Mouse (Mus musculus): Measurements from ENCODE around the gene Gm45140. TPM values are rescaled to one million over a fixed set of nuclear protein-coding genes. Genes with fewer than 3 reads are reported as not detected.

The Gm45140 gene
- polyA plus RNA-seq, 1 experiment from 2014 or later = 2.8 TPM

DNA sequence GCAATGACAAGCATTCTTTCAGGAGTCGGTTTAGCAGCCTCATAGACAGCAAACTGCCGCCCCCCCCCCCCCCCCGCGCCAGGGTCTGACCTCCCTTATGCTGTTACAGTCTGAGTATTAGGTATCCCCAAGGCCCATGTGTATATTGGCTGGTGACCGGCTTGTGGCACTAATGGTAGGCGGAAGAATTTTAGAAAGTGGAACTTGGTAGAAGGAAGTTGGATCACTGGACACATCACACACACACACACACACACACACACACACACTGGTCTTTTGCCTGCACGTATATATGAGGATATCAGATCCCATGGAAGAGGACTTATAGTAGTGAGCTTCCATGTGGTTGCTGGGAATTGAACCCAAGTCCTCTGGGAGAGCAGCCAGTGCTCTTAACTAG, 33.1 kb downstream of the Gm45140 start:
- Histone ChIP-seq H3K4me2 (replicated peaks; ENCODE audit: low read depth, low read length) (no peak overlapping the region), H3K4me3 (ENCODE audit: low read depth, low read length) (no peak overlapping the region), H3K27ac (ENCODE audit: low read length) (no peak overlapping the region), H3K36me3 (ENCODE audit: control insufficient read depth, insufficient read depth, low read length) (no peaks in the 10 kb centered on the region), H3K4me1 (ENCODE audit: control insufficient read depth, insufficient read depth, low read length) (0 out of 2 replicates have a peak, but pooled peaks cover 2% of the 10 kb centered on the region), H3K9ac (replicated peaks; ENCODE audit: low read depth, low read length) (no peak overlapping the region), H3K9me3 (ENCODE audit: control insufficient read depth, low read depth, low read length) (no peaks in the 10 kb centered on the region), H3K27me3 (ENCODE audit: control insufficient read depth, insufficient read depth, low read length) (no peaks in the 10 kb centered on the region)
- 85% methylated on average over 7 of the region's 7 CpGs for WGBS
- no peak for ATAC-seq (ENCODE audit: insufficient number of reproducible peaks, insufficient read depth, low FRiP score, low read depth)

DNA sequence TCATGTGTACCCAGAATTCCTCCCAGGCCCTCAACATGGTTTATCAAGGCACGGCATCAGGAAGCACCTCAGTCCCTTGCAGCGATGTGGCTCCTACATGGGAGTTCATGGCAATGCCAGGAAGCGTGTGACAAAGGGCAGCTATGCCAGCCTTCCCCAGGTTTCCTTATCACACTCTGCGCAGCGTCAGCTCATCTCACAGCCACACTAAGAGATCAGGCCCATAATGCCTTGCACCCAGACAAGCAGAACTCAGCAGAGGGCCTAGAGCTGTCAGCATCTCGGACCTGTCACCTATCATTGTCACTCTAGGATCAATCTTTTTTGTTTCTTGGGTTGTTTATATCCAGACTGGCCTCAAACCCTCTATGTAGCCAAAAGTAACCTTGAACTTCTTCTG, 36.0 kb downstream of the Gm45140 start:
- no peaks in the 10 kb centered on the region for H3K36me3 ChIP-seq (ENCODE audit: control insufficient read depth, insufficient read depth, low read length)
- no peaks in the 10 kb centered on the region for H3K27me3 ChIP-seq (ENCODE audit: control insufficient read depth, insufficient read depth, low read length)
- no peak overlapping the region for H3K27ac ChIP-seq (ENCODE audit: low read length)
- H3K4me2 ChIP-seq (replicated peaks; ENCODE audit: low read depth, low read length) = no peak overlapping the region
- H3K9me3 ChIP-seq (ENCODE audit: control insufficient read depth, low read depth, low read length) = no peaks in the 10 kb centered on the region
- H3K4me1 ChIP-seq (ENCODE audit: control insufficient read depth, insufficient read depth, low read length) = 0 out of 2 replicates have a peak, but pooled peaks cover 3% of the 10 kb centered on the region
- no peak for ATAC-seq (ENCODE audit: insufficient number of reproducible peaks, insufficient read depth, low FRiP score, low read depth)
- no peak overlapping the region for H3K4me3 ChIP-seq (ENCODE audit: low read depth, low read length)
- no peak overlapping the region for H3K9ac ChIP-seq (replicated peaks; ENCODE audit: low read depth, low read length)
- 88% methylated on average over 6 of the region's 6 CpGs for WGBS

GRCm38 (mm10) chr6:87797321-87797720, 38.3 kb downstream of the Gm45140 start:
- Histone ChIP-seq H3K27ac (ENCODE audit: low read length) (no peak overlapping the region), H3K27me3 (ENCODE audit: control insufficient read depth, insufficient read depth, low read length) (no peaks in the 10 kb centered on the region), H3K9me3 (ENCODE audit: control insufficient read depth, low read depth, low read length) (no peaks in the 10 kb centered on the region), H3K4me1 (ENCODE audit: control insufficient read depth, insufficient read depth, low read length) (0 out of 2 replicates have a peak, but pooled peaks cover 3% of the 10 kb centered on the region), H3K36me3 (ENCODE audit: control insufficient read depth, insufficient read depth, low read length) (peaks cover under 1% of the 10 kb centered on the region), H3K4me2 (replicated peaks; ENCODE audit: low read depth, low read length) (no peak overlapping the region), H3K9ac (replicated peaks; ENCODE audit: low read depth, low read length) (no peak overlapping the region), H3K4me3 (ENCODE audit: low read depth, low read length) (no peak overlapping the region)
- no peak for ATAC-seq (ENCODE audit: insufficient number of reproducible peaks, insufficient read depth, low FRiP score, low read depth)
- 40% methylated on average over 2 of the region's 2 CpGs for WGBS

DNA sequence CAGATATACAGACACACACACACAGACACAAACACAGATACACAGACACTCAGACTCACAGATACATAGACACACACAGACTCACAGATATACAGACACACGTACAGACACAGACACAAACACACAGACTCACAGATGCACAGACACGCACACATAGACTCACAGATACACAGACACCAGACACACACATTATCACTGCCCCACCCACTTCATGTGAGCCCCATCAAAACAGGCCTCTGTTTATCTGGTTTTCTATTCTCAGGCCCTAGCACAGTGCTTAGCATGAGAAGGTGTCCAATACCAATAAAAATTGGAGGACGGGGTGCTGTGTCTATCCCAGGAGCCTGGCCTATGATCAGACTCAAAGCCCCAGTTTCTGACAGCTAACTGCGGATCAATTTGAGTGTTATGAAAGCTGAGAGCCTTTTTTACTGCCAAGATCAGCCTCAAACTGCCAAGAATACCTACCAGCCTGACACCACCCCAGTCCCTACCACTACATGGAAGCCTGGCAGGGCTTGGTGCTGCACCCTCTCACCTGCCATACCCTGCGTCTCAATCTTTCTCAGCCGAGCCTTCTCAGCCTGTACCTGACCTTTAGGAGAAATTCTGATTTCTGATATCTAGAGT, 39.2 kb downstream of the Gm45140 start:
- Histone ChIP-seq H3K36me3 (ENCODE audit: control insufficient read depth, insufficient read depth, low read length) (peaks cover 6% of the 10 kb centered on the region), H3K27ac (ENCODE audit: low read length) (no peak overlapping the region), H3K4me2 (replicated peaks; ENCODE audit: low read depth, low read length) (no peak overlapping the region), H3K4me3 (ENCODE audit: low read depth, low read length) (no peak overlapping the region), H3K9me3 (ENCODE audit: control insufficient read depth, low read depth, low read length) (no peaks in the 10 kb centered on the region), H3K9ac (replicated peaks; ENCODE audit: low read depth, low read length) (no peak overlapping the region), H3K27me3 (ENCODE audit: control insufficient read depth, insufficient read depth, low read length) (no peaks in the 10 kb centered on the region), H3K4me1 (ENCODE audit: control insufficient read depth, insufficient read depth, low read length) (0 out of 2 replicates have a peak, but pooled peaks cover 3% of the 10 kb centered on the region)
- 88% methylated on average over 6 of the region's 6 CpGs for WGBS
- ATAC-seq (ENCODE audit: insufficient number of reproducible peaks, insufficient read depth, low FRiP score, low read depth) = no peak

GRCm38 (mm10) chr6:87795385-87796150, 40.0 kb downstream of the Gm45140 start:
- WGBS = 85% methylated on average over 6 of the region's 6 CpGs
- H3K4me3 ChIP-seq (ENCODE audit: low read depth, low read length) = no peak overlapping the region
- ATAC-seq (ENCODE audit: insufficient number of reproducible peaks, insufficient read depth, low FRiP score, low read depth) = no peak
- H3K4me1 ChIP-seq (ENCODE audit: control insufficient read depth, insufficient read depth, low read length) = 0 out of 2 replicates have a peak, but pooled peaks cover 3% of the 10 kb centered on the region
- peaks cover 10% of the 10 kb centered on the region for H3K36me3 ChIP-seq (ENCODE audit: control insufficient read depth, insufficient read depth, low read length)
- no peaks in the 10 kb centered on the region for H3K9me3 ChIP-seq (ENCODE audit: control insufficient read depth, low read depth, low read length)
- no peak overlapping the region for H3K27ac ChIP-seq (ENCODE audit: low read length)
- H3K9ac ChIP-seq (replicated peaks; ENCODE audit: low read depth, low read length) = no peak overlapping the region
- H3K4me2 ChIP-seq (replicated peaks; ENCODE audit: low read depth, low read length) = no peak overlapping the region
- no peaks in the 10 kb centered on the region for H3K27me3 ChIP-seq (ENCODE audit: control insufficient read depth, insufficient read depth, low read length)

GRCm38 (mm10) chr6:87793821-87794510, 41.6 kb downstream of the Gm45140 start:
- WGBS = 94% methylated on average over 10 of the region's 10 CpGs
- Histone ChIP-seq H3K9ac (replicated peaks; ENCODE audit: low read depth, low read length) (no peak overlapping the region), H3K27ac (ENCODE audit: low read length) (no peak overlapping the region), H3K4me1 (ENCODE audit: control insufficient read depth, insufficient read depth, low read length) (peaks cover 6% of the 10 kb centered on the region; the same call in 1 of the 2 replicates), H3K27me3 (ENCODE audit: control insufficient read depth, insufficient read depth, low read length) (no peaks in the 10 kb centered on the region), H3K4me3 (ENCODE audit: low read depth, low read length) (no peak overlapping the region), H3K9me3 (ENCODE audit: control insufficient read depth, low read depth, low read length) (no peaks in the 10 kb centered on the region), H3K36me3 (ENCODE audit: control insufficient read depth, insufficient read depth, low read length) (peaks cover 10% of the 10 kb centered on the region), H3K4me2 (replicated peaks; ENCODE audit: low read depth, low read length) (no peak overlapping the region)
- ATAC-seq (ENCODE audit: insufficient number of reproducible peaks, insufficient read depth, low FRiP score, low read depth) = no peak

- Histone ChIP-seq H3K4me1 (ENCODE audit: control insufficient read depth, insufficient read depth, low read length) (peaks cover 3% of the 10 kb centered on the region; the same call in 1 of the 2 replicates), H3K9me3 (ENCODE audit: control insufficient read depth, low read depth, low read length) (no peaks in the 10 kb centered on the region), H3K4me2 (replicated peaks; ENCODE audit: low read depth, low read length) (no peak overlapping the region), H3K36me3 (ENCODE audit: control insufficient read depth, insufficient read depth, low read length) (peaks cover 10% of the 10 kb centered on the region), H3K9ac (replicated peaks; ENCODE audit: low read depth, low read length) (no peak overlapping the region), H3K4me3 (ENCODE audit: low read depth, low read length) (no peak overlapping the region), H3K27ac (ENCODE audit: low read length) (no peak overlapping the region), H3K27me3 (ENCODE audit: control insufficient read depth, insufficient read depth, low read length) (no peaks in the 10 kb centered on the region)
- no peak for ATAC-seq (ENCODE audit: insufficient number of reproducible peaks, insufficient read depth, low FRiP score, low read depth)
- WGBS = 94% methylated on average over 5 of the region's 5 CpGs
These were observed 43.8 kb downstream of the Gm45140 start for GRCm38 (mm10) chr6:87791826-87792225.

GRCm38 (mm10) chr6:87790779-87791480, 44.7 kb downstream of the Gm45140 start:
- no peak overlapping the region for H3K27ac ChIP-seq (ENCODE audit: low read length)
- 65% methylated on average over 7 of the region's 7 CpGs for WGBS

More at GRCm38 (mm10) chr6:87790779-87791480, 44.7 kb downstream of the Gm45140 start:
- Histone ChIP-seq H3K4me3 (ENCODE audit: low read depth, low read length) (no peak overlapping the region), H3K4me1 (ENCODE audit: control insufficient read depth, insufficient read depth, low read length) (peaks cover 3% of the 10 kb centered on the region; the same call in 1 of the 2 replicates), H3K36me3 (ENCODE audit: control insufficient read depth, insufficient read depth, low read length) (peaks cover 10% of the 10 kb centered on the region), H3K27me3 (ENCODE audit: control insufficient read depth, insufficient read depth, low read length) (no peaks in the 10 kb centered on the region), H3K4me2 (replicated peaks; ENCODE audit: low read depth, low read length) (no peak overlapping the region), H3K9ac (replicated peaks; ENCODE audit: low read depth, low read length) (no peak overlapping the region), H3K9me3 (ENCODE audit: control insufficient read depth, low read depth, low read length) (no peaks in the 10 kb centered on the region)
- peak; percentile 83 for ATAC-seq (ENCODE audit: insufficient number of reproducible peaks, insufficient read depth, low FRiP score, low read depth)

All from stomach, embryonic 14.5 days (tissue).